Mouse (Mus musculus) lung, embryonic 14.5 days (tissue): ENCODE results near the gene Ipp. TPM values are rescaled to one million over a fixed set of nuclear protein-coding genes. Genes with fewer than 3 reads are reported as not detected.

Experiments
- ATAC-seq: fragments of 200-750 bp; cut with Nextera tagmentation; 2 replicates; pipeline ENCODE4 v1.8.0; 2017; ENCODE audit warnings: mild to moderate bottlenecking, moderate TSS enrichment, moderate library complexity; ENCODE audit not compliant: insufficient read depth
- DNase-seq: peaks from one replicate; pipeline ENCODE4 v3.0.0-alpha.2; 2015
- H3K27ac ChIP-seq: fragments of 300-500 bp; sonication (generic); 2 replicates; pipeline ENCODE4 v1.5.1; 2014; ENCODE audit warnings: low read depth, mild to moderate bottlenecking, moderate library complexity
- H3K27me3 ChIP-seq: fragments of 300-500 bp; sonication (generic); 2 replicates; pipeline ENCODE4 v1.6.1; 2014; ENCODE audit warnings: low read length, control low read depth; ENCODE audit not compliant: insufficient read depth
- H3K36me3 ChIP-seq: fragments of 300-500 bp; sonication (generic); 2 replicates; pipeline ENCODE4 v1.6.1; 2014; ENCODE audit warnings: control low read depth; ENCODE audit not compliant: insufficient read depth
- H3K4me1 ChIP-seq: fragments of 300-500 bp; sonication (generic); 2 replicates; pipeline ENCODE4 v1.6.1; 2014; ENCODE audit warnings: antibody characterized with exemption, control low read depth; ENCODE audit not compliant: insufficient read depth
- H3K4me2 ChIP-seq: fragments of 300-500 bp; sonication (generic); 2 replicates; pipeline ENCODE4 v1.6.1; 2014; ENCODE audit warnings: mild to moderate bottlenecking
- H3K4me3 ChIP-seq: fragments of 300-500 bp; sonication (generic); 2 replicates; pipeline ENCODE4 v1.5.1; 2014; ENCODE audit warnings: low read depth, low read length
- H3K9ac ChIP-seq: fragments of 300-500 bp; sonication (generic); 2 replicates; pipeline ENCODE4 v1.6.1; 2014
- H3K9me3 ChIP-seq: fragments of 300-500 bp; sonication (generic); 2 replicates; pipeline ENCODE4 v1.6.1; 2016; ENCODE audit warnings: low read depth, low read length, control low read depth
- CTCF ChIP-seq: IDR thresholded peaks from 2 replicates; pipeline ENCODE4 v1.5.1; 2016; ENCODE audit warnings: antibody characterized with exemption, low read depth
- WGBS: fragments of 180-500 bp; shearing (Covaris S2); extraction: QIAGEN DNeasy Blood & Tissue Kit; methylation state at CpG from one replicate; pipeline ENCODE4 v1.1.7; 2014; 5-methylcytosine and 5-hydroxymethylcytosine counted together
- polyA plus RNA-seq: library from polyadenylated mRNA; unstranded; fragments of >200 nt; fragmentation: Nextera tagmentation; extraction: Ambion mirVana; gene quantifications from 2 replicates; pipeline ENCODE4 v1.2.1, GENCODE M21; 2014

Ipp gene
- polyA plus RNA-seq, 1 experiment from 2014 or later = 3.4 TPM

DNA sequence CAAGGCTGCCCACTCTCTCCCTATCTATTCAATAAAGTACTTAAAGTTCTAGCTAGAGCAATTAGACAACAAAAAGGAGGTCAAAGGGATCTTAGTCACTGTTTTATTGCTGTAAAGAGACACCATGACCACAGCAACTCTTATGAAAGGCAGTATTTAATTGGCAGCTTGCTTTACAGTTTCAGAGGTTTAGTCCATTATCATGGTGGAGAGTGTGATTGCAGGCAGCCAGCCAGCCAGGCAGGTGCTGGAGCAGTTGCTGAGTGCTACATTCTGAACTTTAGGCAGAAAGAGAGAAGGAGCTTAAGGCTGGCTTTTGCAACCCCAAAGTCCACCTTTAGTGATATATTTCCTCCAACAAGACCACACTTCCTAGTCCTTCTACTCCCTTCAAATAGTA lies 29.0 kb downstream of the Ipp start:
- Histone ChIP-seq H3K9ac (no peak overlapping the region), H3K36me3 (0 out of 2 replicates have a peak, but pooled peaks cover 4% of the 10 kb centered on the region), H3K4me3 (no peak overlapping the region), H3K9me3 (no peaks in the 10 kb centered on the region), H3K27ac (no peak overlapping the region), H3K4me1 (no peaks in the 10 kb centered on the region), H3K4me2 (no peak overlapping the region), H3K27me3 (no peaks in the 10 kb centered on the region)
- ATAC-seq (no peak), DNase-seq (no peak)
- no peak for TF ChIP-seq CTCF

DNA sequence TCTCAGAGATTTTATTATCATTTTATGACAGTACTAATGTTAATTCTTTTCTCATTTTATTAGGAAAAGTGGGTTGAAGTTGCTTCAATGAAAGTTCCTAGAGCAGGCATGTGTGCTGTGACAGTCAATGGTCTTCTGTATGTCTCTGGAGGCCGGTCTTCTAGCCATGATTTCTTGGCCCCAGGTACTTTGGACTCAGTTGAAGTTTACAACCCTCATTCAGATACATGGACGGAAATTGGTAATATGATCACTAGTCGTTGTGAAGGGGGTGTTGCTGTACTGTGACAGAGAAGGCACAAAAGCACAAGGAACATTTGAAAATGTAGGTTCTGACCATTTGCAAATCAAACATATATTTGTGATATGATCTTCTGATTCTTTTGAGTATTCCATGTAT lies 30.4 kb downstream of the Ipp start:
- ATAC-seq = no peak
- Histone ChIP-seq H3K27ac (no peak overlapping the region), H3K9ac (no peak overlapping the region), H3K27me3 (no peaks in the 10 kb centered on the region), H3K36me3 (0 out of 2 replicates have a peak, but pooled peaks cover 4% of the 10 kb centered on the region), H3K4me1 (no peaks in the 10 kb centered on the region), H3K9me3 (no peaks in the 10 kb centered on the region), H3K4me3 (no peak overlapping the region), H3K4me2 (no peak overlapping the region)
- DNase-seq = no peak
- WGBS = 85% methylated on average over 3 of the region's 3 CpGs
- no peak for TF ChIP-seq CTCF

DNA sequence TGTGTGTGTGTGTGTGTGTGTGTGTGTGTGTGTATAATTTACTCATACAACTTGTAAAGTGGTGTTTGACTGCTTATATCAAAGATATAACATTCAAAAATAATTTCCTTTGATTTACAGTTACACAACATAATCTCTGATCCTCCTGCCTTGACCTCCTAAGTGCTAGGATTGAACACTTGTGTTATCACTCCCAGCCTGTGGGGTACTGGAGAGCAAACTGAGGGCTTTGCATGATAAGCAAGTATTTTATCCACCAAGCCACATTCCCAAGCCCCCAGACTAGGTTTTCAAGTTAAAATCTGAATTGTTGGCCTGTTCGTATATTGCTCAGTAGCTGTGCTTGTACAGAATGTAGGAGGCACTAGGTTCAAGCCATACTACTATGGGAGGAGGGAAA lies 43.1 kb downstream of the Ipp start:
- no peaks in the 10 kb centered on the region for H3K9me3 ChIP-seq
- no peak for ATAC-seq
- H3K4me3 ChIP-seq = no peak overlapping the region
- no peaks in the 10 kb centered on the region for H3K27me3 ChIP-seq
- no peaks in the 10 kb centered on the region for H3K4me1 ChIP-seq
- 90% methylated on average over 1 of the region's 1 CpGs for WGBS
- H3K36me3 ChIP-seq = peaks cover 16% of the 10 kb centered on the region
- DNase-seq = no peak
- H3K4me2 ChIP-seq = no peak overlapping the region
- no peak overlapping the region for H3K27ac ChIP-seq
- no peak for TF ChIP-seq CTCF
- H3K9ac ChIP-seq = no peak overlapping the region

DNA sequence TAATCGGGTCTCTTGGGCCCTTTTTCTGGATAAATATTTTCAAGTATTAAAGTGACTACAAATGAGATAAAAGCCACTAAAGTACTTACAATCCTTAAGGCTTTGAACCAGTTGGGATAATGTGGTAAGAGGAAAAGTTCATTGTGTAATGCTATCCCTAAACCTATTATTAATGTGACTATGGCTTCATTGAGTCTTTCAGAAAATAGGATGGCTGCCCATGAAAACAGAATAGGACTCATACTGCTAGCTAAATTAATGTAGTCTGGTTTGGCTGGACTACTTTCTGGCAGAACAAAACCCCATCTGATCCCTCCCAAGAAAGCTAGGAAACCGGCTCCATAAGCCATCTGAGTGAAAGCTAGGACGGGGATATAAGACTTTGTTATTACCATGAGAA lies 45.7 kb downstream of the Ipp start:
- Histone ChIP-seq H3K9ac (no peak overlapping the region), H3K36me3 (peaks cover 16% of the 10 kb centered on the region), H3K27ac (no peak overlapping the region), H3K4me1 (no peaks in the 10 kb centered on the region), H3K27me3 (no peaks in the 10 kb centered on the region), H3K9me3 (no peaks in the 10 kb centered on the region), H3K4me3 (no peak overlapping the region), H3K4me2 (no peak overlapping the region)
- no peak for TF ChIP-seq CTCF
- 87% methylated on average over 3 of the region's 3 CpGs for WGBS
- DNase-seq (no peak), ATAC-seq (no peak)

DNA sequence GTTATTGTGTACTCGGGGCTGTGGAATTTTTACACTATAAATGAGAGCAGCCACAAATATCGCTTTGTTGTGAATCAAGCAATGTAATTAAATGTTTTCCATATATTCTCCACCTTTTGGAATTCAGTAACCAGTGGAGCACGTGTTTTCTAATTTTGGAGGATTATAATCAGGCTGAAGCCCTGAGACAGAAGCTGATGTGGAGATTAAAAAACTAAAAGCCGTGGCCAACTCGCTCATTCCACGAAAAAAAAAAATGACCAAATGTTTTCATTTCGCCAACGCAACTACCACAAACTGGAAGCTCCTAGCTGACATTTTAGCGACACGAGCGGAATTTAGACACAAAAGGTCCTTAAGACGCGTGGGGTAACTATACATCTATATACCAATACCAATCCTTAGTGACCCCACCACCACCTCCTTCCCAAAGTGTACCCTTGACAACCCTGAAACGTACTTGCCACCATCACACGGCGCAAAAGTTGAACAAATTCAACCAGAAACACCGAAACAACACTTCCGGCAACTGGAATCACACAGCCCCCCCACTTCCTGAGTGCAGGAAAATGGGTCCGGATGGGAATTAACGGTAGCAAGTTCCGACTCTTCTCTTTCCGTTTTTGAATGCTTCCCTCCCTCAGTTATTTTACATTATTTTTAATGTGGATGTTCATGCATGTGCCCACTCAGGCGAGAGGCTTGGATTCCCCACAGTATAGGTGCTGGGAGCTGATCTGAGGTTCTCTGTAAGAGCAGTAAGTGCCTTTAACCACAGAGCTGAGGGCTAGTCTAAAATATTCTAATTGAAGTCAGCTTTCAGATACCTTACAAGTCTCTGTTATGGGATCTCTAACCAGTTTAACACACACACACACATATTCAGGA lies 48.3 kb downstream of the Ipp start, which contains the start of gene Tmem69:
TSS of gene Tmem69 (minus strand) at position 524 of the 888 bp plus-strand sequence.
- DNase-seq (peak; percentile 92), ATAC-seq (no peak)
- Histone ChIP-seq H3K36me3 (peaks cover 16% of the 10 kb centered on the region), H3K27me3 (no peaks in the 10 kb centered on the region), H3K9ac (peak within 1 kb of the TSS; percentile 92), H3K4me2 (peak within 1 kb of the TSS; percentile 66), H3K4me3 (peak within 1 kb of the TSS; percentile 91), H3K9me3 (no peaks in the 10 kb centered on the region), H3K27ac (peak within 1 kb of the TSS; percentile 95), H3K4me1 (no peaks in the 10 kb centered on the region)
- 4% methylated on average over 23 of the region's 23 CpGs for WGBS
- TF ChIP-seq CTCF = no peak

DNA sequence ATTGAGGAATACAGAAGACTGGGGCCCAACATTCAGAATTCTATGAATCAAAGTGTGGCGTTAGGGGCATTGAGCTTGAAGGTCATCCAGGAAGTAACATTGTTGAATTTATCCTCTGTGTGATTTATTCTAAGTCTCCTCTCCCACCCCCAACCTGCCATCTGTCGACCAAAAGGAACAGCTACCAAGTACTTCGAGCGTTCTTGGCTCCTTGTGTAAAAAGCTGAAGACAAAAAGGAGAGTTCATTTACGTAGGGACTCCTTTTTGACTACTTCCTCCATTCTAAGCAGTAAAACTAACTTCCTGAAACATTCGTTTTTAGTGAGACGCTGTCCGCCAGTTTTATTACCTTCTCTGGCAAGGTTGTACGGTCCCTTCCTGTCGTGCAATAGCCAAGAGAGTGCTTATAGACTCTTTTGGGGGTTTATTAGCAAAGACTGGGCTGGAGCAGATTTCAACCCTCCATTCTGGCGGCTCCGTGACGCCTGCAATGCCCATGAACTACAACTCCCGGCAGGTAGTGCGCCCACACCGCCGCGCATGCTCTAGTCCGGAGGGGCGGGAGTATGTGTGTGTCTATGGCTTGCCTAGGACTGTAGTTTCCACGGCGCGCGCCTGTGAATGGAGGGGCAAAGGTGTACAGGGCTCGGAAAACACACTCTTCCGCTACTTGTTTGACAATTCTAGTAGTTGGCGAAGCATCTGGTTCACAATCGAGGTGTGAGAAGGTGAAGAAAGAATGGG lies 49.4 kb downstream of the Ipp start:
- no peaks in the 10 kb centered on the region for H3K27me3 ChIP-seq
- peak overlapping the region; percentile 91 for H3K4me3 ChIP-seq
- H3K27ac ChIP-seq = peak overlapping the region; percentile 95
- WGBS = under 1% methylated on average over 28 of the region's 28 CpGs
- TF ChIP-seq CTCF = no peak
- H3K9ac ChIP-seq = peak overlapping the region; percentile 92
- H3K9me3 ChIP-seq = no peaks in the 10 kb centered on the region
- H3K4me1 ChIP-seq = no peaks in the 10 kb centered on the region
- peak; percentile 97 for ATAC-seq
- peaks cover 16% of the 10 kb centered on the region for H3K36me3 ChIP-seq
- DNase-seq = peak; percentile 97
- H3K4me2 ChIP-seq = peak overlapping the region; percentile 66
